8 mouse cellular contexts compared by ENCODE assay signal in the genomic region with DNA sequence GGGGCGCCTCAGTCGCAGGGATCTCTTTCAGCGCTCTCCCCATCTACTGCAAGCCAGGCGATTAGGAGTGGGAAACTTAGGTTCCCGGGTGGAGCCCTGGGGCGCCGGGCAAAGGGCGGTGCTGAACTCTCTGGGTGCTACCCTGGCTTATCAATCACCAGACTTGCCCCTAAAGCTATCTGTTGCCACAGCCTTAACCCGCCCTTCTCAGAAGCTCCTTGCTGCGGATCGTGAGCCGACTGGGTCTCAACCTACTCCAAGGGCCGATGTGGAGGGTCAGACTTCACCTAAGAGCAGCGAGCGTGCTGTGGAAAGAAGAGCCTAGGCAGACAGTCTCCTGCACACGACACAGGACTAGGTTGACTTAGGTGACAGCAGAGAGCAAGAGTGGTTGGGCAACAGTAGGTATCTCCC. TPM values are rescaled to one million over a fixed set of nuclear protein-coding genes. Genes with fewer than 3 reads are reported as not detected.
DNase-seq lines count a peak whose midpoint lies in the region; TF ChIP-seq lines count a peak whose summit lies in the region.

No protein-coding gene starts in this region.

- no peak overlapping the region; the same call in none of the 2 replicates for H3K27ac ChIP-seq in kidney, adult 2 months (ENCODE audit: insufficient read depth, low read depth, low read length)
- H3K27ac ChIP-seq in bone marrow macrophage, adult 2 months (ENCODE audit: insufficient read depth, low read depth, low read length) = no peak overlapping the region
- H3K27ac ChIP-seq in heart, adult 2 months = peak overlapping the region; percentile 67
- peak overlapping the region; percentile 89 for H3K27ac ChIP-seq in limb, embryonic 10.5 days

- TF ChIP-seq POLR2A in kidney, adult 2 months (IDR thresholded peaks at IDR 0.05; ENCODE audit: low read depth, low read length) = no peak
- TF ChIP-seq POLR2A in bone marrow macrophage, adult 2 months (IDR thresholded peaks at IDR 0.05; ENCODE audit: borderline replicate concordance, low read depth, low read length) = no peak
- TF ChIP-seq POLR2A in heart, adult 2 months (IDR thresholded peaks at IDR 0.05; ENCODE audit: insufficient read depth, low read depth, low read length) = no peak
- TF ChIP-seq POLR2A in myocyte (IDR thresholded peaks at IDR 0.05; ENCODE audit: insufficient read length, low read depth) = no peak

- H3K4me2 ChIP-seq in myocyte (ENCODE audit: low read depth) = peak overlapping the region; percentile 100

- under 1% methylated on average over 16 of the region's 16 CpGs for WGBS in kidney, adult 2 months
- WGBS in heart, adult 2 months = under 1% methylated on average over 16 of the region's 16 CpGs
- WGBS in limb, embryonic 10.5 days = under 1% methylated on average over 16 of the region's 16 CpGs

- peak overlapping the region; percentile 83 for H3K4me3 ChIP-seq in kidney, adult 2 months (ENCODE audit: insufficient read depth, low read depth, low read length)
- peak overlapping the region; percentile 84 for H3K4me3 ChIP-seq in bone marrow macrophage, adult 2 months (ENCODE audit: insufficient read depth, low read length)
- peak overlapping the region; percentile 83 for H3K4me3 ChIP-seq in heart, adult 2 months
- peak overlapping the region; percentile 96 for H3K4me3 ChIP-seq in limb, embryonic 10.5 days
- H3K4me3 ChIP-seq in myocyte = peak overlapping the region; percentile 66

- DNase-seq in kidney, adult 2 months = no peak
- DNase-seq in kidney, postnatal 14 days = no peak
- peak in 1 of 2 experiments; percentile 56 for DNase-seq in heart, adult 2 months
- DNase-seq in limb, embryonic 10.5 days (ENCODE audit: low spot score) = no peak
- no peak for DNase-seq in urinary bladder, postnatal 10 days (ENCODE audit: low spot score)
- DNase-seq in right cerebral cortex, postnatal 10 days (ENCODE audit: low spot score in 2 of 2) = no peak

- H3K4me1 ChIP-seq in kidney, adult 2 months (ENCODE audit: control insufficient read depth, insufficient read depth, low read length) = peaks cover 13% of the 10 kb centered on the region
- H3K4me1 ChIP-seq in bone marrow macrophage, adult 2 months (ENCODE audit: control insufficient read depth, insufficient read depth, low read length) = peaks cover 6% of the 10 kb centered on the region
- peaks cover 3% of the 10 kb centered on the region for H3K4me1 ChIP-seq in heart, adult 2 months (ENCODE audit: control insufficient read depth, insufficient read depth, low read length)
- peaks cover 36% of the 10 kb centered on the region for H3K4me1 ChIP-seq in limb, embryonic 10.5 days

- H3K27me3 ChIP-seq in kidney, adult 2 months (replicated peaks; ENCODE audit: control insufficient read depth, insufficient read depth, low read length) = no peaks in the 10 kb centered on the region
- no peaks in the 10 kb centered on the region for H3K27me3 ChIP-seq in heart, adult 2 months (ENCODE audit: control insufficient read depth, insufficient read depth, low read length)
- no peaks in the 10 kb centered on the region for H3K27me3 ChIP-seq in limb, embryonic 10.5 days (ENCODE audit: low read depth, poor library complexity, severe bottlenecking)
- no peaks in the 10 kb centered on the region for H3K27me3 ChIP-seq in myocyte (ENCODE audit: control insufficient read depth, insufficient read depth, insufficient read length)

- no peak for TF ChIP-seq EP300 in heart, adult 2 months (IDR thresholded peaks at IDR 0.05; ENCODE audit: insufficient read depth, low read depth, low read length)

- H3ac ChIP-seq in myocyte (ENCODE audit: control insufficient read depth, insufficient read length) = peak overlapping the region; percentile 16

- no peak for TF ChIP-seq CTCF in kidney, adult 2 months (conservative IDR thresholded peaks at IDR 0.05; ENCODE audit: insufficient read depth, insufficient read length, low read depth, low read length)
- TF ChIP-seq CTCF in bone marrow macrophage, adult 2 months (IDR thresholded peaks at IDR 0.05; ENCODE audit: low read depth, low read length) = no peak
- TF ChIP-seq CTCF in heart, adult 2 months (IDR thresholded peaks at IDR 0.05) = no peak

- no peaks in the 10 kb centered on the region for H3K9me3 ChIP-seq in limb, embryonic 10.5 days (replicated peaks)

- no peaks in the 10 kb centered on the region; the same call in 1 of the 2 replicates for H3K36me3 ChIP-seq in kidney, adult 2 months (ENCODE audit: control insufficient read depth, insufficient read depth, low read length)
- H3K36me3 ChIP-seq in heart, adult 2 months (ENCODE audit: control insufficient read depth, insufficient read depth, low read length) = no peaks in the 10 kb centered on the region
- H3K36me3 ChIP-seq in limb, embryonic 10.5 days = peaks cover 29% of the 10 kb centered on the region
- H3K36me3 ChIP-seq in myocyte (ENCODE audit: control insufficient read depth, insufficient read depth) = no peaks in the 10 kb centered on the region

- intact Hi-C loops in heart, adult 2 months (cut with DNase I) = loop anchor here (1.0 kb wide), 4 partner anchors 41 to 189 kb away; no protein-coding TSS in a partner anchor

- H3K9ac ChIP-seq in heart, adult 2 months (ENCODE audit: low read depth, low read length) = peak overlapping the region; percentile 36

- no peaks in the 10 kb centered on the region for H3K79me2 ChIP-seq in heart, adult 2 months (replicated peaks; ENCODE audit: control insufficient read depth, insufficient read depth, low read length)
- no peaks in the 10 kb centered on the region for H3K79me2 ChIP-seq in myocyte (ENCODE audit: control insufficient read depth, insufficient read depth)

TF ChIP-seq in myocyte, 11 proteins besides CTCF, POLR2A, EP300 and RAD21:
- TF ChIP-seq SRF (IDR thresholded peaks at IDR 0.05; ENCODE audit: control insufficient read depth, insufficient read length, low read depth) (peak; percentile 14), MYOD1 (IDR thresholded peaks at IDR 0.05; ENCODE audit: control insufficient read depth in 1 of 3, insufficient read length in 2 of 3, low read depth in 2 of 3) (no peak)

RNA-seq across cellular contexts. Expression of a gene that starts 0.6 kb away (rescaled TPM):
- polyA plus RNA-seq in kidney, adult 2 months (2012; rRNA removed) = 299 and 327 TPM in 2 replicates
- polyA plus RNA-seq in bone marrow macrophage, adult 2 months (2012; ENCODE audit: insufficient read depth, insufficient read length, missing spikeins) = 52.2 and 52.7 TPM in 2 replicates
- 10 to 100 TPM; 37.6 to 39.3 TPM for total RNA-seq in heart, adult 2 months (2021)
- 58.0 and 92.7 TPM in 2 replicates for polyA plus RNA-seq in heart, adult 2 months (2012; rRNA removed)
- 70.8 and 76.2 TPM in 2 replicates for polyA plus RNA-seq in limb, embryonic 10.5 days (2016; fragmentation: Nextera tagmentation; extraction: Ambion mirVana)
- polyA plus RNA-seq in myocyte (2012; fragmentation: generic; extraction: Trizol) = 59.0 TPM

RNA-seq across cellular contexts. Expression of a gene that starts 11.9 kb away (rescaled TPM):
- 92.1 and 106 TPM in 2 replicates for polyA plus RNA-seq in kidney, adult 2 months (2012; rRNA removed)
- polyA plus RNA-seq in bone marrow macrophage, adult 2 months (2012; ENCODE audit: insufficient read depth, insufficient read length, missing spikeins) = 23.5 and 24.9 TPM in 2 replicates
- 10 to 100 TPM; 79.3 to 86.7 TPM for total RNA-seq in heart, adult 2 months (2021)
- 114 and 126 TPM in 2 replicates for polyA plus RNA-seq in heart, adult 2 months (2012; rRNA removed)
- polyA plus RNA-seq in limb, embryonic 10.5 days (2016; fragmentation: Nextera tagmentation; extraction: Ambion mirVana) = 31.8 and 37.5 TPM in 2 replicates
- polyA plus RNA-seq in myocyte (2012; fragmentation: generic; extraction: Trizol) = 33.4 TPM

RNA-seq across cellular contexts. Expression of a gene that starts 14.8 kb away (rescaled TPM):
- 0.31 and 0.39 TPM in 2 replicates for polyA plus RNA-seq in kidney, adult 2 months (2012; rRNA removed)
- not detected in 2 replicates for polyA plus RNA-seq in bone marrow macrophage, adult 2 months (2012; ENCODE audit: insufficient read depth, insufficient read length, missing spikeins)
- not detected for total RNA-seq in heart, adult 2 months (2021)
- 0.59 TPM in 1 of 2 replicates, not detected in the other for polyA plus RNA-seq in heart, adult 2 months (2012; rRNA removed)
- polyA plus RNA-seq in limb, embryonic 10.5 days (2016; fragmentation: Nextera tagmentation; extraction: Ambion mirVana) = 0.54 and 0.74 TPM in 2 replicates
- 0.65 TPM for polyA plus RNA-seq in myocyte (2012; fragmentation: generic; extraction: Trizol)

RNA-seq across cellular contexts. Expression of a gene that starts 42.0 kb away (rescaled TPM):
- 1.2 and 1.3 TPM in 2 replicates for polyA plus RNA-seq in kidney, adult 2 months (2012; rRNA removed)
- polyA plus RNA-seq in bone marrow macrophage, adult 2 months (2012; ENCODE audit: insufficient read depth, insufficient read length, missing spikeins) = 0.79 and 1.0 TPM in 2 replicates
- 1 to 10 TPM; 1.5 to 2.0 TPM for total RNA-seq in heart, adult 2 months (2021)
- polyA plus RNA-seq in heart, adult 2 months (2012; rRNA removed) = 3.1 and 5.1 TPM in 2 replicates
- 1.9 and 3.5 TPM in 2 replicates for polyA plus RNA-seq in limb, embryonic 10.5 days (2016; fragmentation: Nextera tagmentation; extraction: Ambion mirVana)
- 1.8 TPM for polyA plus RNA-seq in myocyte (2012; fragmentation: generic; extraction: Trizol)

RNA-seq across cellular contexts. Expression of a gene that starts 46.0 kb away (rescaled TPM):
- polyA plus RNA-seq in kidney, adult 2 months (2012; rRNA removed) = 14.0 and 16.0 TPM in 2 replicates
- polyA plus RNA-seq in bone marrow macrophage, adult 2 months (2012; ENCODE audit: insufficient read depth, insufficient read length, missing spikeins) = 6.7 and 7.1 TPM in 2 replicates
- 10 to 100 TPM; 10.1 to 10.2 TPM for total RNA-seq in heart, adult 2 months (2021)
- polyA plus RNA-seq in heart, adult 2 months (2012; rRNA removed) = 9.6 and 11.2 TPM in 2 replicates
- 25.2 and 26.4 TPM in 2 replicates for polyA plus RNA-seq in limb, embryonic 10.5 days (2016; fragmentation: Nextera tagmentation; extraction: Ambion mirVana)
- polyA plus RNA-seq in myocyte (2012; fragmentation: generic; extraction: Trizol) = 32.0 TPM

Comparison
In these comparisons a context has a peak if more than half of its experiments do, and no peak if none do; other contexts are left out.
1. H3K27ac ChIP-seq: peak in heart, adult 2 months (single experiment) and limb, embryonic 10.5 days (single experiment); none in kidney, adult 2 months (single experiment) and bone marrow macrophage, adult 2 months (single experiment).
2. Peak in every context shown above with its lines, with median percentiles within 50 percentile points of each other: H3K4me3 ChIP-seq.